Mouse (Mus musculus) mouse trophoblast stem cell (cell line): ENCODE measurements around the gene Prss41.

ENCODE experiments used
- in situ Hi-C, 2 experiments: fragments of 300-500 bp; cut with MseI, MboI; formaldehyde crosslinking; loops; 2 replicates in 1 of 2; 3 replicates in 1 of 2; pipeline ENCODE4 v1.15.1; 2025

The Prss41 gene

DNA sequence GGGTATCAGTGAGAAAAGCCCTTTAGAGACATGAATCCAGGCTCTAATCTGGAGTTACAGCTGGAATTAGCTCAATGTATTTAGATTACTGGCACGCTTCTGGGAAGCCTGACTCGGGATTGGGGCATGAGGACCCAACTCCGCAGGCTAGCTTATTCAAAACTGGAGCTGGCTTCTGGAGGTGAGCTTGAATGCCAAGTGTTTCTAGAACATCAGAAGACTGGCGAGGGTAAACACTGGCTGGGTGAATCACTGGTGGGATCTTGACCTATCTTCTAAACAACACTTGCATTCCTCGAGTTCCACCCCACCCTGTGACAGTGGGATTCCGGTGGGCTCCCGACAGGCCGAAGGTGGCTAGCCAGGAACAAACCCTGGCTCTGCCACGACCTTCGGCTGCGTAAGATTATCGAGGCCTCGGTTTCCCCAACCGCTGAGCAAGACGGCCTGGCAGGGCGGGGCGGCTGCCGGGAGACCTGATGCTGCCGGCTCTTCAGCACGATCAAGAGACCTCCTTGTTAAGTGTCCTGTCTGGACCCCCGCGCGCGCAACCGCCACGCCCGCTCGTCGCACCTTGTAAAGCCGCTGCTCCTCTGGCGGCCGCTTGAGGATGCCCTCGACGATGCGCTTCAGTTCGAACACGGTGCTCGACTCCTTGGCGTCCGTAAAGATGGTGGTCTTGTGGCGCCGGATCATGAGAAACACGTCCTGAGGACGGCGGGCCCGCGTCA, 15.5 kb downstream of the Prss41 start:
- in situ Hi-C loops: no loop called here

DNA sequence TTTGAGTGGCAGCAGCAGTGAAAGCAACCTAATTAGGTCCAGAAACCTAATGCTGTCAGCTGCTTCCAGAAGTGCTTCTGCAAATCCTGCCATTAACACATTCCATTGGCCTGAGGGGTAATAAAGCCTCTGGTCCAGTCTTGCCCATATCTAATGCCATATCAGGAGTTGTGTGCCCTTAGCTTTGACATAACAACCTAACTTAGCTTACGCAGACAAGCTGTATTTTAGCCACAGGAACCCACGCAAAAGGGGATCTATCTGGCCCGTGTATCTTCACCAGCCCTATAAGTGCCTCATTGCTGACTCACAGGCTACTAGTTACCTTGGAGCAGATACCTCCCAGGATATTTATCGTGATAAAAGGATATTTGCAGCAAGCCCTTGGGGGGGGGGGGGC, 18.4 kb downstream of the Prss41 start:
- in situ Hi-C loops: no loop called here

GRCm38 (mm10) chr17:23823614-23824013, 20.4 kb downstream of the Prss41 start:
- in situ Hi-C loops: no loop called here

DNA sequence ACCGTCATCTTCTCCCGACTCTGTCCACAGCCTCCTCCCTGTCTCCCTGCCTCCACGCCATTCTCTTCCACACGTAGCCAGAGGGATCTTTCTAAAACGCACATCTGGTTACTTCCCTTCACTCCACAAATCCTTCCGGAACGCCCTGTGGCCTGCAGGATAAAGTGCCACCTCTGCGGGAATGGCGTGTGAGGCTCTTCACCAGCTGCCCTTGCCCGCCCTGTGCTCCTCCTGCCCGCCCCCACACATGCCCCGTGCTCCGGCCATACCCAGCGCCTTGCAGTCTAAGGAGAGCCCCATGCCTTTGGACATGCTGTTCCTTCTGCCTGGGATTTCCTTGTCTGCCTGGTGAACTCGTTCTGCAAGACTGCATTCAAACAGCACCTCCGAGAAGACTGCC, 21.0 kb downstream of the Prss41 start:
- in situ Hi-C loops: no loop called here

DNA sequence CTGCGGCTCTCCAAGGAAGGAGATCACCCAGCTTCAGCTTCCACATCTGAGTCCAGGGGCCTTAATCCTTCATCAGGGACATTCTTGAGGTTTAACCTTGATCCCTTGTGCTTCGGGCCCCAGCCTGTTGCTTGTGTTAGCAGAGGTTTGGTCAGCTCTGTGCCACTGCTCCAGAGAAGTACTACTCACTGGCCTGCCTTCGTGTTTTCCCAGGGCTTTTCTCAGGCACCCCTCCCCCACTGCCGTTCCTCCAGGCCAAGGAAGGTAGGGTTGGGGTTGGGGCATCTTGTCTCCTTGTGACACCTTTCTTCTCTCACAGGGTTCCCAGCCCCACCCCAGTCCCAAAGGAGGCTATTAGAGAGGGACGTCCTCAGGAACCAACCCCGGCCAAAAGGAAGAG, 21.9 kb downstream of the Prss41 start:
- in situ Hi-C loops: no loop called here

DNA sequence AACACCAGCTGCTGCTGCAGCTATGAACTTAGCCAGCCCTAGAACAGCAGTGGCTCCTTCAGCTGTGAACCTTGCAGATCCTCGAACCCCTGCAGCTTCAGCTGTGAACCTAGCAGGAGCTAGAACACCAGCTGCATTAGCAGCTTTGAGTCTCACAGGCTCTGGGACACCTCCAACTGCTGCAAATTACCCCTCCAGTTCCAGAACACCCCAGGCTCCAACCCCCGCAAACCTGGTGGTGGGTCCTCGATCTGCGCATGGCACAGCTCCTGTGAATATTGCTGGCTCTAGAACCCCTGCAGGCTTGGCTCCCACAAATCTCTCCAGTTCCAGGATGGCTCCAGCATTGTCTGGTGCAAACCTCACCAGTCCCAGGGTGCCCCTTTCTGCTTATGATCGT, 23.2 kb downstream of the Prss41 start:
- in situ Hi-C loops: no loop called here

DNA sequence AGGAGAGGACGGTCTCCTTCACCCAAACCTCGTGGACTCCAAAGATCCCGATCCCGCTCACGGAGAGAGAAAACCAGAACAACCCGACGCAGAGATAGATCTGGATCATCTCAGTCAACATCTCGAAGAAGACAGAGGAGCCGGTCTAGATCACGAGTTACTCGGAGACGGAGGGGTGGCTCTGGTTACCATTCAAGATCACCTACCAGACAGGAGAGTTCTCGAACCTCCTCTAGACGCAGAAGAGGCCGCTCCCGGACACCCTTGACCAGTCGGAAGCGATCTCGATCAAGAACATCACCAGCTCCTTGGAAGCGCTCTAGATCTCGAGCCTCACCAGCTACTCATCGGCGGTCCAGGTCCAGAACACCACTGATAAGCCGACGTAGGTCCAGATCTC, 24.7 kb downstream of the Prss41 start:
- in situ Hi-C loops: no loop called here

GRCm38 (mm10) chr17:23818579-23818978, 25.4 kb downstream of the Prss41 start:
- in situ Hi-C loops: no loop called here

DNA sequence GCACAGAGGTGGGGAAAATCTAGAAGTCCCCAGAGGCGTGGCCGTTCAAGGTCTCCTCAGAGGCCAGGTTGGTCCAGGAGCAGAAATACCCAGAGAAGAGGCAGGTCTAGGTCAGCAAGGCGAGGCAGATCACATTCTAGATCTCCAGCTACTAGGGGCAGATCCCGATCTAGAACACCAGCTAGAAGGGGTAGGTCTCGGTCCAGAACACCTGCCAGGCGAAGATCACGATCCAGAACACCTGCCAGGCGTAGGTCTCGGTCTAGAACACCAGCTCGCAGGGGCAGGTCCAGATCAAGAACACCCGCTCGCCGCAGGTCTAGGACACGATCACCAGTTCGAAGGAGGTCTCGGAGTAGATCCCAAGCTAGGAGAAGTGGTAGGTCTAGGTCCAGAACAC, 28.3 kb downstream of the Prss41 start:
- in situ Hi-C loops: no loop called here

GRCm38 (mm10) chr17:23807918-23808317, 36.1 kb downstream of the Prss41 start:
- in situ Hi-C loops: no loop called here

DNA sequence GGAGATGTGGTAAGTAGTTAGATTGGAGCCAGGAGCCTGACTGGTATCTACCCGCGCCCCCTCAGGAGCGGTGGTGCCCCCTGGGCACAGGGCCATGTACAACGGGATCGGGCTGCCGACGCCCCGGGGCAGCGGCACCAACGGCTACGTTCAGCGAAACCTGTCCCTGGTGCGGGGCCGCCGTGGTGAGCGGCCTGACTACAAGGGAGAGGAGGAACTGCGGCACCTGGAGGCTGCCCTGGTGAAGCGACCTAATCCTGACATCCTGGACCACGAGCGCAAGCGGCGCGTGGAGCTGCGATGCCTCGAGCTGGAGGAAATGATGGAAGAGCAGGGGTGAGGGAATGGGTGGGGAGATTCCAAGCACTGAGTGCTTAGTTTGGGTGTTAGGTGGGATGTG, 37.1 kb downstream of the Prss41 start:
- in situ Hi-C loops: no loop called here

- in situ Hi-C loops: no loop called here
Observed at GRCm38 (mm10) chr17:23804426-23805085, 39.4 kb downstream of the Prss41 start.

DNA sequence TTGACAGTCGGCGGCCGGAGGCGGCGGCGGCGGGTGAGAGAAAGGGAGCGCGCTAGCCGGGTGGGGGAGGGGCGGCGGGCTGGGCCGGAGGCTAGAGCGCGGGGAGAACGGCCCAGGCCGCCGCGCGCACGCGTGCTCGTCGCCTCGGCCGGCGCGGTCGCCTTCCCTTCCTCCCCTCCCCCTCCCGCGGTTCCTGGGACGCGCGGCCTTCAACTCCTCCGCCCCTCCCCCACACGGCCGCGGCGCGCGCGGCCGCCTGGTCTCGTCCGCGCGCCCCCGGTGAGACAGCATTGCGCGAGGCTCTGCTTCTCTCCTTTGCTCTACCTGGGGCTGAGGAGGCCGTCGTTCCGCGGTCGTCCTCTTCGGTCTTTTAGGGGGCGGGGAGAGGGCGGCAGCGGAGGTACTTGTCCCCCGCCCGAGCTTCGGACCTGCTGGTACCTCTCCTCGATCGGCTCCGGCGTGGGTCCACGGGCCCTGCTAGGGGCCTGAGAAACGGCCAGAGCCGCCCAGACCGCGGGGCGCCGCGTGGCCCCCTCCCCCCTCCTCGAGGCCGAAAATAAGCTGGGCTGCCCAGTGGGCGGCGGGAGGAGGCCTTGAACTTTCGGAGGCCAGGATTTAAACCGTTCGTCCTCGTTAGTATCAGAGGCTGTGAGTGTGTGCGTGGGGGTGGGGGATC, 40.5 kb downstream of the Prss41 start:
- in situ Hi-C loops: no loop called here

GRCm38 (mm10) chr17:23802746-23803365, 41.1 kb downstream of the Prss41 start:
- in situ Hi-C loops: no loop called here

DNA sequence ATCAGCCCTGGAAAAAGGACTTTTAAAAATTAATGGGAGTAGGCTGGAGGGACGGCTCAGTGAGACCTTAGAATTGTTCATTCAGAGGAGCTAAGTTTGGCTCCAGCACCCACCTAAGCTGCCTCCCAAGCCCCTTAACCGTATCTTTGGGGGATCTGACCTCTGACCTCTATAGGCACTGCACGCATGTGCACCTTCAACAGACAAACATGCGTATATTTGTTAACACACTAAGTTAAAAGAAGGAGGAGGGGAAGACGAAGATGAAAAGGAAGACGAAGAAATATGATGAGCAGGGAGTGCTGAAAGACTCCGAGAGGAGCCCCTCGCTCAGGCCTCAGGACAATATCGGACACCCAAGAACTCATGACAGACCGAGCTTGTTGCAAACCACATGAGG, 42.3 kb downstream of the Prss41 start:
- in situ Hi-C loops: no loop called here

DNA sequence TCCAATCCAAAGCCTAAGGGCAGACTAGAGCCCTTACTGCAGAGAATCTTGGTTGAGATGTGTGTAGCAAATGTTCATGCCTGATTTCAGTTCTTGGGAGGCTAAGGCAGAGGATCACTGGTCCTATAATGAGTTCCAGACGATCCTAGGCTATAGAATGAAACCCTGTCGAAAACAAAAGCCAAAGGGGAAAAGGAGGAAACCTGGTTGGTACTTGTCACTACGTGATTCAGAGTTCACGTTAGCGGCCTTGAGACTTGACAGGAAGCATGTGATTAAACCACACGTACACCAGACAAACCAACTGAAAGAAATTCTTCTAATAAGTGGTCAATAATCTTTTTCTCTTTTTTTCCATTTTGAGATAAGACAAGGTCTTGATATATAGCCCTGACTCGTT, 46.7 kb downstream of the Prss41 start:
- in situ Hi-C loops: no loop called here

DNA sequence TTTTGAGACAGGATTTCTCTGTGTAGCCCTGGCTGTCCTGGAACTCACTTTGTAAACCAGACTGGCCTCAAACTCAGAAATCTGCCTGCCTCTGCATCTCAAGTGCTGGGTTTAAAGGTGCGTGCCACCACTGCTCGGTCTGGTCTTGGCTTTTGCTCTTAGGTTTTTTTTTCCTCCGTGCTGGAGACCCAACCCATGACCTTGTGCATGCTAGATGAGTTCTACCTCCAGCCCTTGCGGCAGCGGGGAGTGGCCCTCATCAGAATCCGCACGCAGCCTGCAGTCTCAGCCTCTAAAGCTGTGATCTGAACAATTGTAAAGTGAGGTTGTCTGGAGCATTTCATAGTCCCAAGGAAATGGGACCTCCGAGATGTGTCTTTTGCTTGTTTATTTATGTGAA, 48.6 kb downstream of the Prss41 start:
- in situ Hi-C loops: no loop called here

DNA sequence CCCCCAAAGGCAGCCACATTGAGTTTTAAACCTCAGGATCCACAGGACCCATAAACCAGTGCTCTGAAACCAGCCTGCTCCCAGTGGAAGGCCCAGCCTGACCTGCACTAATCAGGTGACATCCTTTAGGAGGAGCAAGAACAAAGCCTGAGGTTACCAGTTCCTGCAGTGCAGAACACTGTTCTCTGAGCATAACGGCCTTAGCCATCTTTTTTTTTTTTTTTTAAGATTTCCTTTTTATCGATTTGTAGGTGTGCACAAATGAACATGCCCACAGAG, 53.0 kb downstream of the Prss41 start:
- in situ Hi-C loops: no loop called here

DNA sequence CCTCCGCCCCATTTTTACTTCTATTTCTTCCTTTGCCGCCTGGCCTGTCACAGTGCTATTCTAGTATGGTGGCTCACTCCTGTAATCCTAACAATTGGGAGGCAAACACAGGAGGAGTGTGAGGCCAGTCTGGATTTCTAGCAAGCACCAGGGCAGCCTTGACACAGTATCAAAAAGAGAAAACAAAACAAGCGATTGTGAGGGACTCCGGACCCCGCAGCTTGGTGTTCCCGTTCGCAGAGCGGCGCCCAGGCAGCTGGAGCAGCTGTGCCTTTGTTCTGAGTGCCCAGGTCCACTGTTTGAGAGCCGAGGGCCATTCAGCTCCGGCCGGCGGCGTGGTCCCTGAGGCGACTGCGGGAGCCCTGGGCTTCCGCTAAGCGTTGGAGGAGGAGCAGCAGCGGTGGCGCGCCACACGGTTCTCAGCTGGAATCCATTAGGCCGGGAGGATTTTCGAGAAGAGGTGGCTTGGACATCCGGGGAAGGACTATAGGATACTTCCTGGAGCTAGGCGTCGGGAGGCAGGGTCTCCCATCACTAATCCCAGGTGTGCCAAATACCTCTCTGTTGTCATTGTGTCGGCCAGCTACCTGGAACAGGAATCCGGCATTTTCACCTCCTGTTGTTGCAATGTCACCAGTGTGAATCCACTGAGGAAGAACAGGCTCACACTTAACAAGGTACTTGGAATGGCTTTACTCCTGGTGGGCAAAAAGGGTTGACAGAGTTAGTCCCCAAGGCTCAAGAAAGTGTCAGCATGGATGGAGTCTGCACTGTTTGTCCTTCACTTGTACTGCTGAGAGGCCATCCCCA, 53.5 kb downstream of the Prss41 start, which contains the start of gene Srrm2:
Gene Srrm2 (plus strand): TSS at position 264 of the 810 bp plus-strand sequence.
- in situ Hi-C loops: no loop called here

DNA sequence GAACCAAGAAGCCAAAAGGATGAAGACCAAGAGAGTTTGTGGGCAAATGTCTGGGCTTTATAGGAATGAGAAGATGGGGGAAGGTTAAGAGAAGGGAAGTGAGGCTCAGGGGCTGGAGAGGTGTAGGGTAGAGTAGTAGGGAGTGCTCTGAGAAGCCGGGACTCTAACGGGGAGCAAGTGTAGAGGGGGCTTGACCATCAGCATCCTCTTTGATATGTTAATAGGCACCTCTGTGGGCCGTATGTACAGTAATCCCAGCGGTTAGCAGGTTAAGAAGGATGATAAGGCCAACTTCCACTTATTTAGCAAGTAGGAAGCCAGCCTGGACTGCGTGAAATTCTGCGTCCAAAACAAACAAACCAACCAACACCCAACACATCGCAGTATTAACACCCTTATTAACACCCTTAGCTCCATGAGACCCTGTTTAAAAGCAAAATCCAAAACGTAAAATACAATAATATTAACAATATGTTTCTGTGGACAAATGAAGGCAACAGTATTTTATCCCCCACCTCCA, 54.2 kb downstream of the Prss41 start:
- in situ Hi-C loops: no loop called here

DNA sequence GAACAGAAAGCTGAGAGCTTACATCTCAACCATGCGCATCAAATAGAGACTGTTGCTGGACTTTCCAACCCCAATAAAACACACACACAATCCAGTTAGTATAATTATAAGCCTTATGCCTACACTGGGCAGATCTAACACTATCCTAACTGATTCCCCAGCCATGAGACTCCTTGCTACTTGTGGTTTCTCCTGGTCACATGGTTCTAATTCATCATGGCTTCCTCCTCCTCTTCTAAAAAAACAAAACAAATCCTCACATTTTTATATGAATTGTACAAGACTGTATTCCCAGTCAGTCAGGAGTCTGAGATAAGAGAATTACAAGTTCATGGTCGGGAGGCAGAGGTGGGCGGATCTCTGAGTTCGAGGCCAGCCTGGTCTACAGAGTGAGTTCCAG, 55.0 kb downstream of the Prss41 start:
- in situ Hi-C loops: no loop called here
